Mouse (Mus musculus) embryonic facial prominence, embryonic 12.5 days (tissue): Measurements from ENCODE around the gene Herpud2. TPM values are rescaled to one million over a fixed set of nuclear protein-coding genes. Genes with fewer than 3 reads are reported as not detected.

Experiments used
- ATAC-seq: fragments of 200-750 bp; cut with Nextera tagmentation; 2 replicates; pipeline ENCODE4 v1.8.0; 2017; ENCODE audit not compliant: insufficient number of reproducible peaks, insufficient read depth, low FRiP score, low TSS enrichment
- H3K27ac ChIP-seq: fragments of 300-500 bp; sonication (generic); 2 replicates; pipeline ENCODE4 v1.5.1; 2016; ENCODE audit warnings: mild to moderate bottlenecking
- H3K27me3 ChIP-seq: fragments of 300-500 bp; sonication (generic); 2 replicates; pipeline ENCODE4 v1.6.1; 2016; ENCODE audit warnings: mild to moderate bottlenecking, moderate library complexity
- H3K36me3 ChIP-seq: fragments of 300-500 bp; sonication (generic); 2 replicates; pipeline ENCODE4 v1.6.1; 2016; ENCODE audit warnings: mild to moderate bottlenecking
- H3K4me1 ChIP-seq: fragments of 300-500 bp; sonication (generic); 2 replicates; pipeline ENCODE4 v1.6.1; 2016
- H3K4me2 ChIP-seq: fragments of 300-500 bp; sonication (generic); replicated peaks from 2 replicates; pipeline ENCODE4 v1.6.1; 2016; ENCODE audit warnings: mild to moderate bottlenecking, moderate library complexity
- H3K4me3 ChIP-seq: fragments of 300-500 bp; sonication (generic); 2 replicates; pipeline ENCODE4 v1.5.1; 2016; ENCODE audit warnings: mild to moderate bottlenecking
- H3K9ac ChIP-seq: fragments of 300-500 bp; sonication (generic); 2 replicates; pipeline ENCODE4 v1.6.1; 2016; ENCODE audit warnings: mild to moderate bottlenecking, moderate library complexity
- H3K9me3 ChIP-seq: fragments of 300-500 bp; sonication (generic); 2 replicates; pipeline ENCODE4 v1.6.1; 2016; ENCODE audit warnings: mild to moderate bottlenecking, moderate library complexity
- WGBS: fragments of 180-500 bp; shearing (Covaris S2); methylation state at CpG from one replicate; pipeline ENCODE4 v1.1.7; 2016; 5-methylcytosine and 5-hydroxymethylcytosine counted together
- polyA plus RNA-seq: library from polyadenylated mRNA; unstranded; fragments of >200 nt; fragmentation: Nextera tagmentation; extraction: Ambion mirVana; gene quantifications from 2 replicates; pipeline ENCODE4 v1.2.1, GENCODE M21; 2016

The Herpud2 gene
- polyA plus RNA-seq, 1 experiment from 2014 or later = 40.3 TPM

GRCm38 (mm10) chr9:25175039-25175442 lies 23.4 kb upstream of the Herpud2 start:
- Histone ChIP-seq H3K4me3 (no peak overlapping the region), H3K27me3 (no peaks in the 10 kb centered on the region)

DNA sequence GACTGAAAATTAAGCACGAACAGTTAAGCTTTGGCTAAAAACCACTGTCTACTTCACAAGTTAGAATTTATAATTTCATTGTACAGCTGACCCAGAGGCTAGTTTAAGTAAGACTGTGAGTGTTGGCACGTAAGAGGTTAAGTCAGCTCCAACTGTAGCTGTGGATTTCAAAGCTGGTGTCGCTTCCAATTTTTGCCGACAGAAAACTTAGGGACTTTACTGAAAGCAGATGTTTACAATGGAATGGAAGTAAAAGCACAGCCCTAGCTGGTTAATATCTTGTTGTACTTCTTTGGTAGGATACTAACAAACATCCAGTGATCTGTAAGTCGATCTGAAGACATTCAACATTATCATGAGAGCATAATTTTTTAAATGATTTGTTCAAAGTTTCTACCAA lies 23.0 kb upstream of the Herpud2 start:
- 35% methylated on average over 5 of the region's 5 CpGs for WGBS
- no peaks in the 10 kb centered on the region for H3K27me3 ChIP-seq
- no peak overlapping the region for H3K9ac ChIP-seq
- H3K4me3 ChIP-seq = no peak overlapping the region
- H3K4me2 ChIP-seq = 0 out of 2 replicates have a peak overlapping the region, but pooled peaks have one; percentile 9
- peaks cover 5% of the 10 kb centered on the region; the same call in 1 of the 2 replicates for H3K4me1 ChIP-seq
- peak overlapping the region; percentile 70; the same call in 1 of the 2 replicates for H3K27ac ChIP-seq
- ATAC-seq = 0 out of 2 replicates have a peak, but pooled peaks have one; percentile 35
- no peaks in the 10 kb centered on the region for H3K36me3 ChIP-seq
- no peaks in the 10 kb centered on the region for H3K9me3 ChIP-seq

More at GRCm38 (mm10) chr9:25175039-25175442, 23.4 kb upstream of the Herpud2 start:
- ATAC-seq = no peak
- Histone ChIP-seq H3K4me2 (0 out of 2 replicates have a peak overlapping the region, but pooled peaks have one; percentile 9), H3K9me3 (no peaks in the 10 kb centered on the region), H3K4me1 (peaks cover 5% of the 10 kb centered on the region; the same call in 1 of the 2 replicates), H3K36me3 (no peaks in the 10 kb centered on the region), H3K27ac (peak overlapping the region; percentile 70; the same call in 1 of the 2 replicates), H3K9ac (no peak overlapping the region)
- WGBS = 33% methylated on average over 5 of the region's 5 CpGs

GRCm38 (mm10) chr9:25173171-25173570 lies 21.6 kb upstream of the Herpud2 start:
- Histone ChIP-seq H3K4me1 (peaks cover 5% of the 10 kb centered on the region; the same call in 1 of the 2 replicates), H3K9ac (no peak overlapping the region), H3K36me3 (no peaks in the 10 kb centered on the region), H3K4me2 (no peak overlapping the region), H3K9me3 (no peaks in the 10 kb centered on the region), H3K4me3 (no peak overlapping the region), H3K27me3 (no peaks in the 10 kb centered on the region), H3K27ac (no peak overlapping the region)
- WGBS = 59% methylated on average over 4 of the region's 4 CpGs
- ATAC-seq = no peak

DNA sequence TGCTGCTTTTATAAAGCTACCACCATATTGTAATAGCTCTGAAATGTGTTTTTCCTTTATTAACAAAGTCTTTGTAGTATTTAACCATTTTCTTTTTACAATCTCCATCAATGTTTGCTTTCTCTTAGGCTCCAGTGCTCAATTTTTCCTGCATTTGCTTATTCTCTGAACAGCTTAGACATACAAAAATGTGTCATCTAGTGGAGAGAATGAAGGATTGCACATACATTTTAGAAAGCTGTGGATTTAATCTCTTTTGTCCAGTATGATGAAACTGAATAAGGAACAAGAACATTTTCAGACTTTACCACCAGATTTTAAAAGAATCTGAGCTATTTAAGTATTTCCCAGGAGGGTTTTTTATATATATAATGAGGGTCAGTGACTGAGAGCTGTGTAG lies 18.0 kb upstream of the Herpud2 start:
- no peak overlapping the region for H3K27ac ChIP-seq
- H3K4me2 ChIP-seq = no peak overlapping the region
- H3K9ac ChIP-seq = no peak overlapping the region
- no peaks in the 10 kb centered on the region for H3K27me3 ChIP-seq
- H3K4me3 ChIP-seq = no peak overlapping the region
- ATAC-seq = no peak
- H3K36me3 ChIP-seq = no peaks in the 10 kb centered on the region
- no peaks in the 10 kb centered on the region for H3K9me3 ChIP-seq
- no peaks in the 10 kb centered on the region for H3K4me1 ChIP-seq

- Histone ChIP-seq H3K36me3 (no peaks in the 10 kb centered on the region), H3K4me1 (no peaks in the 10 kb centered on the region), H3K4me2 (no peak overlapping the region), H3K4me3 (no peak overlapping the region), H3K27me3 (no peaks in the 10 kb centered on the region), H3K9ac (no peak overlapping the region), H3K27ac (no peak overlapping the region), H3K9me3 (no peaks in the 10 kb centered on the region)
- 33% methylated on average over 6 of the region's 6 CpGs for WGBS
- ATAC-seq = no peak
Observed at GRCm38 (mm10) chr9:25167458-25168084, 16.0 kb upstream of the Herpud2 start.

- Histone ChIP-seq H3K4me3 (no peak overlapping the region), H3K36me3 (no peaks in the 10 kb centered on the region), H3K9me3 (no peaks in the 10 kb centered on the region), H3K27ac (no peak overlapping the region), H3K4me1 (no peaks in the 10 kb centered on the region), H3K4me2 (no peak overlapping the region), H3K9ac (no peak overlapping the region), H3K27me3 (no peaks in the 10 kb centered on the region)
- 72% methylated on average over 4 of the region's 4 CpGs for WGBS
- no peak for ATAC-seq
Observed at GRCm38 (mm10) chr9:25158218-25158617, 6.6 kb upstream of the Herpud2 start.

GRCm38 (mm10) chr9:25156377-25156776 lies 4.8 kb upstream of the Herpud2 start:
- H3K4me2 ChIP-seq = no peak overlapping the region
- no peaks in the 10 kb centered on the region for H3K27me3 ChIP-seq
- WGBS = 16% methylated on average over 1 of the region's 1 CpGs

DNA sequence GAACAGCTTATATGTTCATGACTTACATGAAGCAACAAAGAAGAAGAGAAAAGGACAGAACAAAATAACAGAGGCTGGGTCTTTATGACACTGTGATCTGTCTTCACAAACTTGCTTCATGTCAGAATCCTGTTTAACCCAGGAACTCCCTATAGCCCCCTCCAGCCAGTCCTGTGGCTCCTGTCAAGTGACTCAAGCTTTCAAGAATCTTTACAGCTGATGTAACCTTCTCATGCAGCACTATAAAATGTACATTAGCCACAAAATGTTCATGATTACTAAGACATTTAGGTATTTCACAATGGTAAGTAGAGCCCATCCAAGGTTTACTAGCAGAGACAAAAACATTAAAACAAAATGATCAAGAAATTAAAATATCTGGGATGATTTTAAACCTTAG lies 1.4 kb upstream of the Herpud2 start:
- H3K9ac ChIP-seq = no peak overlapping the region
- no peaks in the 10 kb centered on the region for H3K9me3 ChIP-seq
- no peak overlapping the region for H3K27ac ChIP-seq

More at GRCm38 (mm10) chr9:25156377-25156776, 4.8 kb upstream of the Herpud2 start:
- Histone ChIP-seq H3K27ac (no peak overlapping the region), H3K9me3 (no peaks in the 10 kb centered on the region), H3K9ac (no peak overlapping the region), H3K4me1 (0 out of 2 replicates have a peak, but pooled peaks cover 4% of the 10 kb centered on the region), H3K36me3 (no peaks in the 10 kb centered on the region), H3K4me3 (no peak overlapping the region)
- no peak for ATAC-seq

DNA sequence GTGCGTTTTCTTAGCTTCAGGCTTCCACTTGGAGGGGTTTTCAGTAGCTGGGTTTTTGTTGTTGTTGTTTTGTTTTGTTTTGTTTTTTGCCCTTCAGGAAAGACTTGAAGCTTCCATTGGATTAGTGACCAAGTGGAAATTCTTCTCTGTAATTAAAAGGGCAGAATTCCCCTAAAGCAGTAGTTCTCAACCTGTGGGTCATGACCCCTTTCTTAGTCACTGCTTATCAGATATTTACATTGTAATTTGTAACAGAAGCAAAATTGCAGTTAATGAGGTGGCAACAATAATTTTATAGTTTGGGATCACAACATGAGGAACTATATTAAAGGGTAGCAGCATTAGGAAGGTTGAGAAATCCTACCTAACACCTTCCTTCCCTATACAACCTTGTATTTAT lies 837 bp upstream of the Herpud2 start:
- Histone ChIP-seq H3K9ac (peak overlapping the region; percentile 96; the same call in 1 of the 2 replicates), H3K9me3 (no peaks in the 10 kb centered on the region), H3K27me3 (no peaks in the 10 kb centered on the region), H3K4me1 (peaks cover 16% of the 10 kb centered on the region), H3K4me2 (peak overlapping the region; percentile 83), H3K27ac (no peak overlapping the region; the same call in 1 of the 2 replicates), H3K4me3 (peak overlapping the region; percentile 89), H3K36me3 (no peaks in the 10 kb centered on the region)
- ATAC-seq = no peak
- WGBS = 3% methylated on average over 1 of the region's 1 CpGs

More for the DNA sequence above, 1.4 kb upstream of the Herpud2 start:
- no peak overlapping the region for H3K4me3 ChIP-seq
- H3K4me2 ChIP-seq = no peak overlapping the region
- no peaks in the 10 kb centered on the region for H3K36me3 ChIP-seq
- no peak for ATAC-seq
- no peaks in the 10 kb centered on the region for H3K27me3 ChIP-seq
- peaks cover 16% of the 10 kb centered on the region for H3K4me1 ChIP-seq

DNA sequence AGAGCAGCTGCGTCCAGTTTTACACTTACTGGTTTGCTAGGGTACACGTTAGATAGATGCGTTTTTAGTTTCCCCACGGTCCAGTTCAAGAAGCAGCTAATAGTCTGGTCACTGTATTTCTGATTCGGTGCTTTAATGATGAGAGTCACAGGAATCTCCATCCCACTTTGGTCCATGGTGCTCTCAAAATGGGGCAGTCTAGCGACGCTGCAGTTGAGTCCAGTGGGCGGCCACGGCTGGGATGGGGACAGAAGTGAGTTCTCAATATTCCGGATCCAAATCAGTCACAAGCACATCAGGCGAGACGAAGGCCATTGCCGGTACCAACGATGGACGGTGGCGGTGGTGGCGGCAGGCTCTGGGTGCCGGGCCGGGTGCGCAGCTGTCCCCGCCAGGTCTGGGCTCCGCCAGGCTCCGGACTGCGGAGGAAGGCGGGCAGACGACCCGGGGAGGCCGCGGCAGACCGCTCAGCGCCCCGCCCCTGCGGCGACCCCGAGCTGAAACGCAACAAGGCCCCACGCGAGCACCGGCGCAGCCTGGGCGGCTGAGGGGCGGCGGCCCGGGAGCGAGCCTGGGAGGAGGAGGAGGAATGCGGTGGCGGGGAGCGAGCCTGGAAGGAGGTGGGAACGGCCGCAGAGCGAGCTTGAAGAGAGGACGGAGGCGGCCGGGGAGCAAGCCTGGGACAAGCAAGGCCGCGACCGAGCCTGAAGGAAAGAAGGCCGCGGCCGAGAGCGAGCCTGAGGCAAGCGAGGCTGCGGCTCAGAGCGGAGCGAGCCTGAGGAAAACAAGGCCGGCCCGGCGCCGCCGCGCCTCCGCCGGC lies 619 bp downstream of the Herpud2 start:
- Histone ChIP-seq H3K27me3 (no peaks in the 10 kb centered on the region), H3K36me3 (no peaks in the 10 kb centered on the region), H3K4me2 (peak overlapping the region; percentile 83), H3K4me3 (peak overlapping the region; percentile 89), H3K4me1 (peaks cover 16% of the 10 kb centered on the region), H3K9ac (peak overlapping the region; percentile 96), H3K9me3 (no peaks in the 10 kb centered on the region), H3K27ac (peak overlapping the region; percentile 99)
- WGBS = under 1% methylated on average over 64 of the region's 73 CpGs
- peak; percentile 70 for ATAC-seq

DNA sequence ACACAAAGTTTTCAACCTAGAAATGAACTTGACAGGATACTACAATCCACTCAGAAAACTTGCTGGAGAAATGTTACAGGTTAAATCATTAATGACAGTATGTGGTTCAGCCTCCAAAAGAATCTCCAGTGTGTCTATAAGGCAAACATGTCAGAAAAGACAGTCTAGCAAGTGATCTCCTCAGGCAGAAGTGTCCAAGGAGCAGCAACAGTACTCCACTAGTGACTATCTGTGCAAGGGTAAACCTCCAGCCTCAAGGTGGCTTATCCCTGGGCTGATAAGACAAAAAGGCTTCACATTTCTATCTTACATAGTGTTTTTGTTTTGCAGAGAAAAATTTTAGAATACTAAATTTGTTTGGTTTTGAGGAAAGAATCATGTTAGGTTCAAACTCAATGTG lies 2.9 kb downstream of the Herpud2 start:
- Histone ChIP-seq H3K36me3 (no peaks in the 10 kb centered on the region), H3K9me3 (no peaks in the 10 kb centered on the region), H3K27ac (no peak overlapping the region), H3K9ac (no peak overlapping the region), H3K27me3 (no peaks in the 10 kb centered on the region), H3K4me2 (peak overlapping the region; percentile 31), H3K4me1 (peaks cover 16% of the 10 kb centered on the region), H3K4me3 (no peak overlapping the region)
- no peak for ATAC-seq

DNA sequence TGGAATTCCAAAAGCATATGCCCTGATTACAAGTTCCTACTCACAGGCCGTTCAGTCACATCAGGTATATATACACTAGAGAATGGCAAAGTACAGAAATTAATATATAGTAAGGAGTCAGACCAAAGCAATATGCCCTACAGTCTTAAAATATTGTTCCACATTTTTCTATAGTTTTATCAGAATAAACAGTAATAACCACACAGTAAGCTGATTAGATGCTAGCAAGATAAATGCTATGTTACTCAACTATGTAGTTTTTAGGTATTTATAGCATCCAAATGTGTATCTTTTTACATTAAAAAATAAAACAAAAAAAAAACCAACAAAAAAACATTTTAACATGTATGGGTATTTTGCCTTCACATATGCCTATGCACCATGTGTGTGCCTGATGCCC lies 5.7 kb downstream of the Herpud2 start:
- Histone ChIP-seq H3K9me3 (no peaks in the 10 kb centered on the region), H3K27ac (no peak overlapping the region), H3K27me3 (no peaks in the 10 kb centered on the region), H3K4me1 (peaks cover 12% of the 10 kb centered on the region), H3K9ac (no peak overlapping the region), H3K4me2 (no peak overlapping the region), H3K36me3 (no peaks in the 10 kb centered on the region), H3K4me3 (no peak overlapping the region)
- ATAC-seq = no peak
- WGBS = 75% methylated on average over 1 of the region's 1 CpGs
